Mouse (Mus musculus) midbrain, embryonic 16.5 days (tissue): ENCODE results near the gene Per3. TPM values are rescaled to one million over a fixed set of nuclear protein-coding genes. Genes with fewer than 3 reads are reported as not detected.

Experiments
- ATAC-seq: fragments of 200-750 bp; cut with Nextera tagmentation; 2 replicates; pipeline ENCODE4 v1.8.0; 2017; ENCODE audit warnings: moderate TSS enrichment
- H3K27ac ChIP-seq: fragments of 300-500 bp; sonication (generic); 2 replicates; pipeline ENCODE4 v1.5.1; 2014; ENCODE audit warnings: mild to moderate bottlenecking, low read length, mixed read lengths
- H3K27me3 ChIP-seq: fragments of 300-500 bp; sonication (generic); 2 replicates; pipeline ENCODE4 v1.6.1; 2014; ENCODE audit warnings: low read depth, low read length, mixed read lengths; ENCODE audit not compliant: control insufficient read depth, insufficient read depth
- H3K36me3 ChIP-seq: fragments of 300-500 bp; sonication (generic); 2 replicates; pipeline ENCODE4 v1.6.1; 2014; ENCODE audit warnings: mild to moderate bottlenecking, low read length, moderate library complexity, mixed read lengths; ENCODE audit not compliant: control insufficient read depth, insufficient read depth
- H3K4me1 ChIP-seq: fragments of 300-500 bp; sonication (generic); 2 replicates; pipeline ENCODE4 v1.6.1; 2014; ENCODE audit warnings: mild to moderate bottlenecking, low read length, mixed read lengths; ENCODE audit not compliant: control insufficient read depth, insufficient read depth
- H3K4me2 ChIP-seq: fragments of 300-500 bp; sonication (generic); 2 replicates; pipeline ENCODE4 v1.6.1; 2014; ENCODE audit warnings: mild to moderate bottlenecking, low read length, mixed read lengths
- H3K4me3 ChIP-seq: fragments of 300-500 bp; sonication (generic); 2 replicates; pipeline ENCODE4 v1.5.1; 2014; ENCODE audit warnings: low read depth, mild to moderate bottlenecking, low read length, moderate library complexity, mixed read lengths
- H3K9ac ChIP-seq: fragments of 300-500 bp; sonication (generic); 2 replicates; pipeline ENCODE4 v1.6.1; 2014; ENCODE audit warnings: low read depth, low read length, mixed read lengths
- H3K9me3 ChIP-seq: fragments of 300-500 bp; sonication (generic); replicated peaks from 2 replicates; pipeline ENCODE4 v1.6.1; 2014; ENCODE audit warnings: mild to moderate bottlenecking, low read length, mixed read lengths; ENCODE audit not compliant: control insufficient read depth, poor library complexity, severe bottlenecking
- WGBS: fragments of 180-500 bp; shearing (Covaris S2); extraction: QIAGEN DNeasy Blood & Tissue Kit; methylation state at CpG from one replicate; pipeline ENCODE4 v1.1.7; 2014; 5-methylcytosine and 5-hydroxymethylcytosine counted together
- polyA plus RNA-seq: library from polyadenylated mRNA; unstranded; fragments of >200 nt; fragmentation: Nextera tagmentation; extraction: Ambion mirVana; gene quantifications from 2 replicates; pipeline ENCODE4 v1.2.1, GENCODE M21; 2015

Gene Per3
- polyA plus RNA-seq, 1 experiment from 2014 or later, result 3.7 TPM

DNA sequence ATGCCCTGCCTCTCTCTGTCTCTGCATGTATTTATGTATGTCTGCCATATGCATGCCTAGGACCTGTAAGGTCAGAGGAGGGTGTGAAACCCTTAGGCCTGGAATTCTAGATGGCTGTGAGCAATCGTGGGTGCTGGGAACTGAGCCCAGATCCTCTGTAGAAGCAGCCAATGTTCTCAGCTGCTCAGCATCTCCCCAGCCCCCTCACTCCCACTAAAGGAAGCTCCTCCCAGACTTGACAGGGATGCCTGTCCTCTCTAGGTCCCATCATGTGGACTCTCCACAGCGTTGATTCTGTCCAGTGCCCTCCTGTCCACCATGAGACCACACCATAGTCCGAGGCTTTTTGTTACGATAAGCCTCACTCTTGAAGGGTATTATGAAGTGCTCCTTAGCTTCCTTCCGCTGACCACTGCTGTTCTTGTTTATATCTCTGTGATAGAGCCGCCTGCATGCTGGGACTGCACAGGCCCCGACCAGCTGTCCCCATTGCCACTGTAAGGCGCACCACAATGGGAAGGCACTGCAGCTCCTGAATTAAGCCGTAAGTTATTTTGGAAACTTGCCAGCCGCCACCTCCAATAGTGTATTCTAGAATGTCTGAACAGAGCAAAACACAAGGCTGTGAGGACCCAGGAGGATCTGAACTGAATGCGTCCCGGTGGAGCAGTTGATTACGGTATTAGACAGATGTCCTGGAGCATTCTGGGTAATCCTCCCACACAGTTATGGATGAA lies 87.9 kb downstream of the Per3 start:
- H3K4me1 ChIP-seq, result peaks cover 3% of the 10 kb centered on the region; the same call in 1 of the 2 replicates
- no peaks in the 10 kb centered on the region for H3K9me3 ChIP-seq
- H3K9ac ChIP-seq, result no peak overlapping the region
- 0 out of 2 replicates have a peak overlapping the region, but pooled peaks have one; percentile 29 for H3K27ac ChIP-seq
- H3K4me3 ChIP-seq, result no peak overlapping the region
- WGBS, result 35% methylated on average over 13 of the region's 13 CpGs
- peak; percentile 76; the same call in 1 of the 2 replicates for ATAC-seq
- H3K36me3 ChIP-seq, result no peaks in the 10 kb centered on the region
- H3K4me2 ChIP-seq, result no peak overlapping the region
- H3K27me3 ChIP-seq, result no peaks in the 10 kb centered on the region

Other genes with a start within 250 kb of the Per3 start
- gene Errfi1, start 190.7 kb downstream of the Per3 start, polyA plus RNA-seq, result 22.1 and 22.7 TPM in 2 replicates
- 359 and 371 TPM in 2 replicates for gene Park7, start 130.2 kb downstream of the Per3 start, polyA plus RNA-seq
- gene Tnfrsf9, start 130.1 kb downstream of the Per3 start, polyA plus RNA-seq, result 0.27 and 0.38 TPM in 2 replicates
- gene Uts2, start 47.6 kb downstream of the Per3 start, polyA plus RNA-seq, result not detected in 2 replicates
- 45.7 and 49.8 TPM in 2 replicates for gene Vamp3, start 13.3 kb upstream of the Per3 start, polyA plus RNA-seq
- not detected in 2 replicates for gene Gm13090, start 44.9 kb upstream of the Per3 start, polyA plus RNA-seq